Mouse (Mus musculus): Measurements from ENCODE around the gene Glrx5.

DNA sequence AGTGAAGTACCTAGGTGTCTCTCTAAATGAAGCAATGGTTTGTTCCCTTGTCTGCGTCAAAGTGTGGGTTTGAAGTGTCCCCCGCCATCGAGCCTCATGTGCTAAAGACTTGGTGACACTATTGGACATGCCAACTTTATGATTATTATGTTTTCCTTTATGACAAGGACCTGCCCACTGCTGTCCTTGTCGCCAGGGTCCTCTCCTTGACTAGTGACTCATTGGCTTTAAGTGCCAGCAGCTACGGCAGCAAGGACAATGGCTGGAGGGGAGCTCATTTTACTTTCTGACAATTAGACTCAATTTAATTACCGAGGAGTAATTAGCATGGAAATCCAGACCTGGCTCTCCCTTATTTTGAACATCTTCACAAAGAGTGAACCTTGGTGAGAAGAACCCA lies 52.3 kb downstream of the Glrx5 start:
- TF ChIP-seq CTCF (conservative IDR thresholded peaks at IDR 0.05; ENCODE audit: low read length) = no peak
- TF ChIP-seq POU5F1 (IDR thresholded peaks at IDR 0.05; ENCODE audit: borderline replicate concordance, low read length) = no peak
- no peak for TF ChIP-seq NANOG (IDR thresholded peaks at IDR 0.05; ENCODE audit: borderline replicate concordance, low read length)

All from E14TG2a.4 (cell line).